Mouse (Mus musculus) gonadal fat pad, adult 2 months (tissue): ENCODE data around the gene Fcmr. TPM values are rescaled to one million over a fixed set of nuclear protein-coding genes. Genes with fewer than 3 reads are reported as not detected.

Experiments
- DNase-seq: peaks from one replicate; pipeline ENCODE4 v3.0.0-alpha.2; 2012; ENCODE audit warnings: low read depth
- polyA plus RNA-seq: library from polyadenylated mRNA; depleted of rRNA; stranded (reverse); fragments of >200 nt; gene quantifications from 2 replicates; pipeline ENCODE4 v1.2.3, GENCODE M21; 2012; rRNA removed

The Fcmr gene
- 8.5 and 9.5 TPM in 2 replicates for polyA plus RNA-seq

GRCm38 (mm10) chr1:130865541-130866221, at the start of gene Fcmr:
TSS of gene Fcmr (plus strand) at chr1:130865669.
- DNase-seq = no peak

DNA sequence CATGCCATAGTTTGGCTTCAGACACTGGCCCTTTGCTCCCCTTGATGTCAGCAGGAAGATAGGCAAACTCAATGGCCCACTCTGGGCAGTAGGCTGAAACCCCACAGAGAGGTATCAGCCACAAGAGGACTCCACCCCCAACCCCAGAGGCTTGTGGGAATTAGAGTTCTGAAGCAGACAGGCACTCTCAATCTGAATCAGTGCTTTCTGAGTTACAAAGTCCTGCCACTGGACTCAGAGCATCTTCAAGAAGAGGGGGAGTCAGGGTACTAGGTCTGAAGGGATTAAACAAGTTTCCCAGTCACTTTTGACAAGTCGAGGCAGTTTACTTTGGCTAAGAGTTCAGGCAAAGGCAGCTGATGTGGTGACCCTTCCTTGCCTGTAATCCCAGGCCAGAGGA, 45.7 kb upstream of the Fcmr start:
- DNase-seq = no peak

DNA sequence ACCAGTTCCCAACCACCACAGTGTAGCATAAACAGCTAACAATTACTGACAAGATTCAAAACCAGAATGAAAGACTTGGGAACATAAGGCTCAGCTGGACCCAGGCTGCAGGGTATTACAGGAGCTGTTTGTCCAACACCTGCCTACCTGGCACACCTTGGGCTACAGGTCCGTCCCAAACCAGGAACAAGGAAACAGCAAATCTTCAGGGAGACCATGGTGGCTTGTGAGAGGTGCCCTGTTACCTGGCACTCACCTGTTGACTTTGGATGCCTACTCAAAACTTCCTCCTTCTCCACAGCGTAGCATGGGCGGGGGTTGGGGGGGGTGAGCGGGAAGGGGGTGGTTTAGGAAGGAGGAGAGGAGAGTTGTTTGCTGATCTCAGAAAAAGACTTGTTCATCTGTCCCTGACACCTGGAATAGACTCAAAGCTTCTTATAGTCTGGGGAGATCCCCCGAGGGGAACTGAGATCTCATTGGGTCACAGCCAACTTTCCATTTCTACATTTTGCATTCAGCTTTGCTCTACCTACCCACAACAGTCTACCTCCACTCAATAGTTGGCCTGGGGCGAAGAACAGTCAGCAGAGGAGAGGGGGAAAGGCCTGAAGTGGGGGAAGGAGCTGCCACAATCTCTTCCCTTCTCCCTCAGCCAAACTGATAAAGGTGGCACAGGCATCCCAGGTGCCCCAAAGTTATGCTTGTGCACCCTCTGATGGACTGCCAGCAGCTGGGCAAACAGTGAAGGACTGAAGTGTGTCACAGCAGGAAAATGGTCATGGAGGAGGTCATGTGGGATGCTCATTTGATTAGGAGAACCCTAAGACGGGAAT, 44.9 kb upstream of the Fcmr start:
- DNase-seq = no peak

DNA sequence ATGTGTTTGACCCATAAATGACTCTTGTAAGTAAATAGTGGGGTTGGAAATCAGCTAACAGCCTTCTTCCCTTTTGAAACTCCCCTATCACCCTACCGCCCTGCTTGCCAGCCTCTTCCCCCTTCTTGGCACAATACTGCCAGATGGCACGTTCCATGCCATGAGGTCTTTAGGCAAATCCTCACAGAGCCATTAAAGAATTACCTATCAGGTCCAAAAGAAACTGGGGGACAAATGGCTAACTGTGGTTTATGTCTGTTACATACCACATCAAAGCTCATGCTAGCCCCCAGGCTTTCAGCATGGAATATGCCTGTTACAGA, 44.4 kb upstream of the Fcmr start:
- no peak for DNase-seq

GRCm38 (mm10) chr1:130821911-130822625, 43.4 kb upstream of the Fcmr start:
- DNase-seq = no peak

DNA sequence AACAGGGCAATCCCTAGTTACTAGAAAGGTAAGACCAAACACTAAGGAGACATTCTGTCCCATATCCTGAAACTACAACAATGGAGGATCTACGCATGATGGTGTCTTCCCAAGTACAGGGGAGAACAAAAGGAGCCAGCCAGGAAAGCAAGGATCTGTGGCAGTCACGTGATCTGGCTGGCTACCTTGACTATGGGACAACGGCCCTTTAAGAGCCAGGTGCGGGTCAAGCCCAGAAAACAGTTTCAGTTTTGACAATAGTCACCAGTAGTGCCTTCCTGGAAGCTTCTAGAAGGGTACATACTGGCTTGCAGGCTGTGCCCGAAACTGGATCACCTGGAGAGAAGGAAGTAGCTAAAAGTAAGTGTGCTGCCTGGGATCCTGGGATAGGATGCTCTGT, 39.0 kb upstream of the Fcmr start, which contains the start of gene Pigr:
Pigr (plus strand) TSS at position 237 of the 400 bp plus-strand sequence.
- no peak for DNase-seq

DNA sequence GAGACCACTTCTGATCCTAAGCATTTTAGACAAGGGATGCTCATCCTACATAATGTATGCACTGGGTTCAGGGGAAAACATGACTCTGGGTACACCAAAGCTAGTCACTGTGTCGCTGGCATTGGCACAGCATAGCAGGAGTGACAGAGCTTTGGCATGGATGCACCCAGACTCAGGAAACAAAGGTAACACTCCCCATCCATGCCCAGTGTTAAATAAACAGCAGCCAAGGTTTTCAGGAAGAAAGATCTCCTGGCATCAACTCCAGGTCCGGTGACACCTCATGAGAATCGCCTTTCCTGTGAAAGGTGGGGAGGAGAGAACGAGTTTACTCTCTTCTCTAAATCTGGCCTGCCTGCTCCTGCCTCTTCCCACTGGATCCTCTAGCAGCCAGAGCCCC, 36.8 kb upstream of the Fcmr start:
- no peak for DNase-seq

DNA sequence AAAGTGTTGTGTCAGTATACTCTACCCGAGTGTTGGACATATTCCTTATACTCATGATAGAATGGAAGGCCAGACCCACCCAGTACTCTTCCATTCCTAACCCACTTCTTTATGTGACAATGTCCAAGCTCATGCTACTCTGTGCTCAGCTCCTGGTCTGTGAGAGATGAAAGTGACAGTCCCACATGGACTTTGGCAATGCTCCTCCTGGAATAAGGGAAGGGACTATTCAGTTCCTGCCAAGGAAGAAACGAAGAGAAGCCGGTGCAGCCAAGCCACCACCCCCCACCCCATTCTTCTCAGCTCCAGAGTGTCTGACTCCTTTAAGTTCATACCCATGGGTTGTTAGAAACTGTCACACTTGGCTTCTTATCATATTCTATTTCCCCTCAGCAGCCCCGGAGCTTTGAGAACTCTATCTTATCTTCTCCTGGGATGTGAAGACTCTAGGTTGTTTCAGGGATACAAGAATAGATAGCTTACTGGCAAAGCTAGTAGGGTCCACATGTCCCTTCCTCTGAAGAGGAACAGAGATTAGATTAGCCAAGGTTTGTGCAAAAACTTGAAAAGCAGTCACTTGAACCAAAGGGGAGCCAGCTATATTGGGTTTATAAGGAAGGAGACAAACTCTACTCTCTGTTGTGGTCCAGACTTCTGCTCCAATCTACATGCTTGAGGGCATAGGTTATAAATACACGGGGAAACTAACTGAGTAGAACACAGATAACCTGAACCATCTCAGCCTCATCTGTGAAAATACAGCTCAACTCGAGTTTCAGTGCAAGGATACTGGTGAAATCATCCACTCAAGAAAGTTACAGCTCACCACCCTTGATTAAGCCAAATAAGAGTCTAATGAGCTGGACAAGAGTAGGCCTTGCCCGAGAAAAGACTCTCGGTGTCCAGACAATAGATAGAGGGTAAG, 35.3 kb upstream of the Fcmr start:
- DNase-seq = no peak

- no peak for DNase-seq
Measured at GRCm38 (mm10) chr1:130832230-130833149, 33.0 kb upstream of the Fcmr start.

- no peak for DNase-seq
Measured at GRCm38 (mm10) chr1:130835161-130835936, 30.1 kb upstream of the Fcmr start.

- no peak for DNase-seq
Measured at GRCm38 (mm10) chr1:130838288-130838687, 27.2 kb upstream of the Fcmr start.

- no peak for DNase-seq
Measured at GRCm38 (mm10) chr1:130840599-130841379, 24.7 kb upstream of the Fcmr start.

DNA sequence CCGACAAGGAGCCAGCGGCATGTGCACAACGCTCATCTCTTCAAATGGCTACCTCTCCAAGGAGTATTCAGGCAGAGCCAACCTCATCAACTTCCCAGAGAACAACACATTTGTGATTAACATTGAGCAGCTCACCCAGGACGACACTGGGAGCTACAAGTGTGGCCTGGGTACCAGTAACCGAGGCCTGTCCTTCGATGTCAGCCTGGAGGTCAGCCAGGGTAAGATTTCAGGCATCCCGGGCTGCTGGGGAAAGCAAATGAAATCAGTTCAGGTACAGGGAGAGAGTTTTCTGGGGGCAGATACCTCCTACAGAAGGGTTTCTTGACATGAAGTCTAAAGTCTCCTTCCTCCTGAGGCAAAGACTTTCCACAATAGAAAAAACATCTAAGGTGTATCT, 23.8 kb upstream of the Fcmr start:
- DNase-seq = no peak

GRCm38 (mm10) chr1:130844516-130844915, 21.0 kb upstream of the Fcmr start:
- no peak for DNase-seq

GRCm38 (mm10) chr1:130849530-130850214, 15.8 kb upstream of the Fcmr start:
- DNase-seq = no peak

- DNase-seq = no peak
Measured at GRCm38 (mm10) chr1:130850405-130850804, 15.1 kb upstream of the Fcmr start.

DNA sequence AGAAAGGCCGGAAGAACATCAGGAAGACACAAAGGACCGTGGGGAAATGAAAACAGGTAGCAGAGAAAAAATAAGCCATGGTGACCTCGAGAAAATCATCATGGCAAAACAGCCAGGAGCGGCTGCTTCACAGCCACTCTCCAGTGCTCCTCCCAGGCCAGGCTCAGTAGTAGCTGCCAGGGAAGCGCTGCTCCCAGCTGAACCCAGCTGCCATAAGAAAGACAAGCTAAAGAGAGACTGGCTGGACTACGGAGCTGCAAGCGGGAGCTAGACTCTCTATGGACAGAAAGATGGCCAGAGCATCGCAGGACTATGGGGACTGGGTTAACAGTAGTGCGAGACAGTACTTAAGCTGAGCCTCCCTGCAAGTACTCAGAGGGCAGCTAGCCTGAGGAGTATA, 10.7 kb upstream of the Fcmr start:
- no peak for DNase-seq

- DNase-seq = no peak
Measured at GRCm38 (mm10) chr1:130855723-130856122, 9.7 kb upstream of the Fcmr start.
